Mouse (Mus musculus) ES-Bruce4 (cell line): ENCODE measurements around the gene Dbh.

Source experiments
- CTCF ChIP-seq: IDR thresholded peaks from one replicate; pipeline ENCODE4 v1.8.1; 2011; ENCODE audit warnings: low read depth, low read length
- EP300 ChIP-seq: IDR thresholded peaks from 2 replicates; pipeline ENCODE4 v1.6.1; 2011; ENCODE audit warnings: low read depth, low read length; ENCODE audit not compliant: insufficient read depth
- POLR2A ChIP-seq: IDR thresholded peaks from one replicate; pipeline ENCODE4 v1.8.1; 2011; ENCODE audit warnings: low read length; ENCODE audit not compliant: insufficient read depth

DNA sequence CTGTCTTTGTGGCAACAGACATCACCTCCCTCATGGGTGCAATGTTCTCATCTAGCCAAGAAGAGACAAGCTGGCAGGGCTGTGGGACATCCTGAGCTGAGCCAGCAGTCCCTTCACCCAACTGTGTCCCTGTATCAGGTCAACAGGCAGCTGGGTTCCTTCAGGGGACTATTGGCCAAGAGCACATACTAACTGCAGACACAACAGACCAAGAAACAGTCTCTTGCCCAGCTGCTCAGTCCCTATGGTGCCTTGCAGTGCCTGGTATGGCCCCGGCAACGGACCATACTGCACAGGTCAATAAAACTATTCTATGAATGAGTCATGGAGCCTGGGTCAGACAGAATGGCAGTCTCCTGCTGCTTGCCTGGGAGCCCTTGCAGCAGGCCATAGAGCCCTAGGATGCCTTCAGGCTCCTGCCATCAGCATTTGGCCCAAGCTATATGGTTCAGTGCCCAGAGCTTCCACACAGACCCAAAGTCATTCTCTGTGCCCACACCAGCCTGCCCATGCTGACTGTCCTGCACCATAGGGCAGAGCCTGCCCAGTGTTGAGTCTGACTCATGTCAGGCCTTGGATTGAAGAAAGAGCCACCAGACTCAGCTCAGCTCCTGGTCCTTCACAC is 64.6 kb downstream of the Dbh start:
- TF ChIP-seq CTCF (no peak), POLR2A (no peak), EP300 (no peak)
